In genomic region chr1:80520456-80520855, GRCm38 (mm10) we compare ENCODE assay signal across 30 mouse cellular contexts. TPM values are rescaled to one million over a fixed set of nuclear protein-coding genes. Genes with fewer than 3 reads are reported as not detected.
DNase-seq lines count a peak whose midpoint lies in the region; ATAC-seq lines count a peak whose summit lies in the region.
"Had no signal": no experiment of that assay in that cellular context is flagged by ENCODE, and none has a peak within 500 bp of the region (broad histone marks: within the 10 kb centered on the region; RNA-seq: fewer than 3 reads in every experiment).

No protein-coding gene starts in this region.

- DNase-seq in forebrain, embryonic 10.5 days (ENCODE audit: extremely low spot score, low spot score): no peak
- DNase-seq in midbrain, embryonic 10.5 days (ENCODE audit: low spot score): no peak
- no peak for DNase-seq in kidney, postnatal 25 days
- DNase-seq in left cerebral cortex, postnatal 4 days: no peak
- DNase-seq: adrenal gland, adult 2 months; adrenal gland, postnatal 14 days; cerebellum, adult 18-20 months; cerebellum, adult 9-10 months; cerebellum, postnatal 14 days; gastrocnemius, postnatal 25 days; heart, adult 18-20 months; heart, postnatal 10 days; heart, postnatal 36 days had no signal

- no peaks in the 10 kb centered on the region for H3K9me3 ChIP-seq in forebrain, embryonic 15.5 days
- H3K9me3 ChIP-seq in forebrain, embryonic 10.5 days: no peaks in the 10 kb centered on the region
- no peaks in the 10 kb centered on the region for H3K9me3 ChIP-seq in midbrain, embryonic 15.5 days
- H3K9me3 ChIP-seq in midbrain, embryonic 10.5 days (replicated peaks): no peaks in the 10 kb centered on the region
- no peaks in the 10 kb centered on the region for H3K9me3 ChIP-seq in forebrain, embryonic 16.5 days (ENCODE audit: control insufficient read depth, low read length)
- H3K9me3 ChIP-seq: heart, embryonic 12.5 days; heart, embryonic 15.5 days; hindbrain, embryonic 10.5 days; hindbrain, embryonic 13.5 days; intestine, embryonic 15.5 days had no signal

- no peaks in the 10 kb centered on the region for H3K36me3 ChIP-seq in forebrain, embryonic 15.5 days
- no peaks in the 10 kb centered on the region for H3K36me3 ChIP-seq in forebrain, embryonic 10.5 days (replicated peaks)
- no peaks in the 10 kb centered on the region for H3K36me3 ChIP-seq in midbrain, embryonic 15.5 days (replicated peaks)
- no peaks in the 10 kb centered on the region for H3K36me3 ChIP-seq in midbrain, embryonic 10.5 days
- no peaks in the 10 kb centered on the region for H3K36me3 ChIP-seq in forebrain, embryonic 16.5 days (ENCODE audit: control insufficient read depth, insufficient read depth)
- H3K36me3 ChIP-seq: heart, embryonic 12.5 days; heart, embryonic 15.5 days; hindbrain, embryonic 10.5 days; hindbrain, embryonic 13.5 days; intestine, embryonic 15.5 days had no signal

- no peak overlapping the region for H3K4me2 ChIP-seq in forebrain, embryonic 15.5 days (replicated peaks)
- no peak overlapping the region for H3K4me2 ChIP-seq in midbrain, embryonic 15.5 days
- H3K4me2 ChIP-seq in forebrain, embryonic 16.5 days (ENCODE audit: low read length): no peak overlapping the region
- H3K4me2 ChIP-seq: heart, embryonic 12.5 days; heart, embryonic 15.5 days; hindbrain, embryonic 13.5 days; intestine, embryonic 15.5 days had no signal

- no peak overlapping the region for H3K4me3 ChIP-seq in forebrain, embryonic 15.5 days
- H3K4me3 ChIP-seq in forebrain, embryonic 10.5 days: no peak overlapping the region
- H3K4me3 ChIP-seq in midbrain, embryonic 15.5 days: no peak overlapping the region
- no peak overlapping the region for H3K4me3 ChIP-seq in midbrain, embryonic 10.5 days
- H3K4me3 ChIP-seq in forebrain, embryonic 16.5 days (replicated peaks; ENCODE audit: low read length): no peak overlapping the region
- H3K4me3 ChIP-seq: heart, embryonic 12.5 days; heart, embryonic 15.5 days; hindbrain, embryonic 10.5 days; hindbrain, embryonic 13.5 days; intestine, embryonic 15.5 days had no signal

- no peak overlapping the region for H3K9ac ChIP-seq in forebrain, embryonic 15.5 days (replicated peaks)
- H3K9ac ChIP-seq in midbrain, embryonic 15.5 days: no peak overlapping the region
- H3K9ac ChIP-seq in forebrain, embryonic 16.5 days (replicated peaks; ENCODE audit: low read depth, low read length): no peak overlapping the region
- H3K9ac ChIP-seq: heart, embryonic 12.5 days; heart, embryonic 15.5 days; hindbrain, embryonic 13.5 days; intestine, embryonic 15.5 days had no signal

- intact Hi-C loops in left cerebral cortex, postnatal 4 days (cut with DNase I): no loop called here

- no peak overlapping the region for H3K27ac ChIP-seq in forebrain, embryonic 15.5 days (replicated peaks)
- no peak overlapping the region for H3K27ac ChIP-seq in forebrain, embryonic 10.5 days
- no peak overlapping the region for H3K27ac ChIP-seq in midbrain, embryonic 15.5 days
- no peak overlapping the region for H3K27ac ChIP-seq in midbrain, embryonic 10.5 days (replicated peaks)
- no peak overlapping the region for H3K27ac ChIP-seq in forebrain, embryonic 16.5 days (ENCODE audit: low read length)
- H3K27ac ChIP-seq: heart, embryonic 15.5 days; hindbrain, embryonic 10.5 days; hindbrain, embryonic 13.5 days; intestine, embryonic 15.5 days had no signal

- H3K4me1 ChIP-seq in forebrain, embryonic 15.5 days: peaks cover 13% of the 10 kb centered on the region
- peaks cover 8% of the 10 kb centered on the region; the same call in 1 of the 2 replicates for H3K4me1 ChIP-seq in forebrain, embryonic 10.5 days
- peaks cover 7% of the 10 kb centered on the region; the same call in 1 of the 2 replicates for H3K4me1 ChIP-seq in midbrain, embryonic 15.5 days
- H3K4me1 ChIP-seq in midbrain, embryonic 10.5 days: no peaks in the 10 kb centered on the region
- H3K4me1 ChIP-seq in forebrain, embryonic 16.5 days (replicated peaks; ENCODE audit: control insufficient read depth, insufficient read depth, low read length): peaks cover 8% of the 10 kb centered on the region
- H3K4me1 ChIP-seq: heart, embryonic 12.5 days; heart, embryonic 15.5 days; hindbrain, embryonic 10.5 days; intestine, embryonic 15.5 days had no signal

- no peaks in the 10 kb centered on the region for H3K27me3 ChIP-seq in forebrain, embryonic 15.5 days
- no peaks in the 10 kb centered on the region for H3K27me3 ChIP-seq in forebrain, embryonic 10.5 days (ENCODE audit: poor library complexity, severe bottlenecking)
- H3K27me3 ChIP-seq in midbrain, embryonic 15.5 days (replicated peaks): no peaks in the 10 kb centered on the region
- no peaks in the 10 kb centered on the region for H3K27me3 ChIP-seq in midbrain, embryonic 10.5 days (ENCODE audit: low read depth, poor library complexity, severe bottlenecking)
- no peaks in the 10 kb centered on the region for H3K27me3 ChIP-seq in forebrain, embryonic 16.5 days (replicated peaks; ENCODE audit: control insufficient read depth, insufficient read depth, low read length)
- H3K27me3 ChIP-seq: heart, embryonic 12.5 days; heart, embryonic 15.5 days; hindbrain, embryonic 13.5 days; intestine, embryonic 15.5 days had no signal

- 1% methylated on average over 2 of the region's 2 CpGs for WGBS in forebrain, embryonic 15.5 days
- WGBS in forebrain, embryonic 10.5 days: 23% methylated on average over 2 of the region's 2 CpGs
- WGBS in midbrain, embryonic 15.5 days: 17% methylated on average over 2 of the region's 2 CpGs
- 51% methylated on average over 2 of the region's 2 CpGs for WGBS in midbrain, embryonic 10.5 days
- 9% methylated on average over 2 of the region's 2 CpGs for WGBS in forebrain, embryonic 16.5 days

- ATAC-seq in forebrain, embryonic 15.5 days (replicated peaks): peak; percentile 53
- ATAC-seq in midbrain, embryonic 15.5 days (replicated peaks): peak; percentile 42; the same call in 1 of the 2 replicates
- peak; percentile 68 for ATAC-seq in forebrain, embryonic 16.5 days
- ATAC-seq: CD4-positive, CD25-positive, alpha-beta regulatory T cell, adult 4 months; hindbrain, embryonic 16.5 days; intestine, embryonic 15.5 days had no signal

RNA-seq across cellular contexts. Expression of gene Gm45261, which starts 59.2 kb away (rescaled TPM):
- polyA plus RNA-seq in forebrain, embryonic 15.5 days (2015; fragmentation: Nextera tagmentation; extraction: Ambion mirVana): not detected in 2 replicates
- polyA plus RNA-seq in forebrain, embryonic 10.5 days (2016; fragmentation: Nextera tagmentation; extraction: Ambion mirVana): not detected in 2 replicates
- polyA plus RNA-seq in midbrain, embryonic 15.5 days (2015; fragmentation: Nextera tagmentation; extraction: Ambion mirVana): not detected in 2 replicates
- polyA plus RNA-seq in midbrain, embryonic 10.5 days (2016; fragmentation: Nextera tagmentation; extraction: Ambion mirVana): not detected in 2 replicates
- polyA plus RNA-seq in forebrain, embryonic 16.5 days (2015; fragmentation: Nextera tagmentation; extraction: Ambion mirVana): not detected in 2 replicates
- total RNA-seq in left cerebral cortex, postnatal 4 days (2021): not detected
- total RNA-seq: adrenal gland, adult 2 months; adrenal gland, postnatal 14 days; adrenal gland, postnatal 4 days; gastrocnemius, adult 8-10 months; gastrocnemius, postnatal 25 days; heart, adult 18-20 months; heart, postnatal 10 days; heart, postnatal 36 days; MEL had no signal
- polyA plus RNA-seq: adrenal gland, adult 2 months; C2C12; CD4-positive, CD25-positive, alpha-beta regulatory T cell, adult 4 months; embryonic facial prominence, embryonic 11.5 days; embryonic facial prominence, embryonic 14.5 days; gonadal fat pad, adult 2 months; heart, embryonic 12.5 days; heart, embryonic 15.5 days; hindbrain, embryonic 10.5 days; hindbrain, embryonic 13.5 days; hindbrain, embryonic 16.5 days; intestine, embryonic 15.5 days had no signal
